Mouse (Mus musculus): ENCODE data around the gene Creg2. TPM values are rescaled to one million over a fixed set of nuclear protein-coding genes. Genes with fewer than 3 reads are reported as not detected.

Creg2 gene
- polyA plus RNA-seq, 1 experiment from 2014 or later, result 0.05 TPM

DNA sequence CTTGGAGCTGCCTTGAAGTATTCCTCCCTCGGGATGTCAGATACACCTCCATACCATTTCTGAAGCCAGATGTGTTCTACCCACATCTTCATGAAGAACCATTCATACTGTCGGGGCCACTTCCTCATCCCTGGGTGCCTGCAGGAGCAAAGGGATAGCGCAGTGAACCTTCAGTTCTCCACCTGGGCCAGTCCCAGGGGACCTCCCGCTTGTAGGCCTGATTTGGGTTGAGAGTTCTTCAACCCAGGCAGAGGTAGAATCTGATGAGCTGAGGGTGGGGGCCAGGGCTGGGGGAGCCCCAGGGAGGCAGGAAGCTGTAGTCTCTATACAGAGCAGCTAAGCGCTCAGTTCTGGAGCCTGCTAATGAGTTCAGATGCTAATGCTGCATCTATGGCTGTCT, 28.2 kb downstream of the Creg2 start:
- no peak overlapping the region for H3K9ac ChIP-seq (ENCODE audit: low read length)
- no peaks in the 10 kb centered on the region for H3K27me3 ChIP-seq (ENCODE audit: control insufficient read depth, insufficient read depth, low read length)
- H3K4me1 ChIP-seq (ENCODE audit: control insufficient read depth, insufficient read depth, low read length), result no peaks in the 10 kb centered on the region
- no peak overlapping the region for H3K4me2 ChIP-seq (ENCODE audit: low read depth, low read length)
- WGBS, result 87% methylated on average over 5 of the region's 5 CpGs
- no peaks in the 10 kb centered on the region for H3K9me3 ChIP-seq (replicated peaks; ENCODE audit: control insufficient read depth, low read length)
- no peaks in the 10 kb centered on the region for H3K36me3 ChIP-seq (ENCODE audit: control insufficient read depth, insufficient read depth)
- no peak overlapping the region for H3K27ac ChIP-seq (ENCODE audit: low read length)
- ATAC-seq (replicated peaks; ENCODE audit: extremely low read depth, insufficient read depth, low FRiP score), result no peak
- no peak overlapping the region for H3K4me3 ChIP-seq (ENCODE audit: low read length)

DNA sequence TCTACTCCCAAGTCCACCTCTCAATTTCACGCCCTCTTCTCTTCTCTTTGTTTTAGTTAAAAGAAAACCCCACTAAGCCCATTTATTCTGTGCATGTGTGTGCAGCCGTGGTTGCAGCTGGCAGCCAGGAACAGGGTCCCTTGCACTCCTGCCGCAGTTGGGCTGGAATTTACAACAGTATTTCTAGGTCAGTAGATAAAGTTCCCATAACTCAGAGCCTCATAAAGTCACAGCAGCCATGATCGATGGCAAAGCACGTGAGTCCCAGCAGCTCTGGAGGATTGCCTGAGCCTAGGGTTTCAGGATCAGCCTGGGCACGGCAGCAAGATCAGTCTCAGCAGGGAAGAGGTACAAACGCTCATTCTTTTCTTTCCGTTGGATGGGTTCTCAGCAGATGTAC, 32.8 kb downstream of the Creg2 start:
- no peak for ATAC-seq (replicated peaks; ENCODE audit: extremely low read depth, insufficient read depth, low FRiP score)
- Histone ChIP-seq H3K9me3 (replicated peaks; ENCODE audit: control insufficient read depth, low read length) (no peaks in the 10 kb centered on the region), H3K4me3 (ENCODE audit: low read length) (no peak overlapping the region), H3K9ac (ENCODE audit: low read length) (no peak overlapping the region), H3K36me3 (ENCODE audit: control insufficient read depth, insufficient read depth) (no peaks in the 10 kb centered on the region), H3K4me2 (ENCODE audit: low read depth, low read length) (no peak overlapping the region), H3K27ac (ENCODE audit: low read length) (no peak overlapping the region), H3K27me3 (ENCODE audit: control insufficient read depth, insufficient read depth, low read length) (no peaks in the 10 kb centered on the region), H3K4me1 (ENCODE audit: control insufficient read depth, insufficient read depth, low read length) (peaks cover 5% of the 10 kb centered on the region)
- WGBS, result 42% methylated on average over 8 of the region's 8 CpGs

DNA sequence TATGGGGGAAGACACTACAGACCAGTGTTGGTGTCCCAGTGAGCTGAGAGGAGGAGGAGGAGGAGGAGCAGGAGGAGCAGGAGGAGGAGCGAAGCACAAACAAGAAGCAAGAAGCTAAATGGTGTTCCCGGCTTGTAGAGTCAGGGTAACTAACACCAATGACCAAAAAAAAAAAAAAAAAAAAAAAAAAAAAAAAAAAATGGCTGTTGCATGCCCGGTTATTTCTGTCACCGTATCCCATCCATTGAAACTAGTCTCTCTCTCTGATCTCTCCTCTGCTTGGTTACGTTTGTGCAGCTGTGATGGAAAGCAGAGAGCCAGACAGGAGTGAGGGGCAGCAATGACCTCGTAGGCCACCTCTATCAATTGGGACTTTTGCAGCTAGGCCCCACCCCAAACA, 35.7 kb downstream of the Creg2 start:
- Histone ChIP-seq H3K9me3 (replicated peaks; ENCODE audit: control insufficient read depth, low read length) (no peaks in the 10 kb centered on the region), H3K9ac (ENCODE audit: low read length) (no peak overlapping the region), H3K4me3 (ENCODE audit: low read length) (no peak overlapping the region), H3K4me1 (ENCODE audit: control insufficient read depth, insufficient read depth, low read length) (peaks cover 5% of the 10 kb centered on the region), H3K36me3 (ENCODE audit: control insufficient read depth, insufficient read depth) (no peaks in the 10 kb centered on the region), H3K4me2 (ENCODE audit: low read depth, low read length) (no peak overlapping the region), H3K27me3 (ENCODE audit: control insufficient read depth, insufficient read depth, low read length) (no peaks in the 10 kb centered on the region), H3K27ac (ENCODE audit: low read length) (no peak overlapping the region)
- 57% methylated on average over 6 of the region's 6 CpGs for WGBS
- ATAC-seq (replicated peaks; ENCODE audit: extremely low read depth, insufficient read depth, low FRiP score), result no peak

DNA sequence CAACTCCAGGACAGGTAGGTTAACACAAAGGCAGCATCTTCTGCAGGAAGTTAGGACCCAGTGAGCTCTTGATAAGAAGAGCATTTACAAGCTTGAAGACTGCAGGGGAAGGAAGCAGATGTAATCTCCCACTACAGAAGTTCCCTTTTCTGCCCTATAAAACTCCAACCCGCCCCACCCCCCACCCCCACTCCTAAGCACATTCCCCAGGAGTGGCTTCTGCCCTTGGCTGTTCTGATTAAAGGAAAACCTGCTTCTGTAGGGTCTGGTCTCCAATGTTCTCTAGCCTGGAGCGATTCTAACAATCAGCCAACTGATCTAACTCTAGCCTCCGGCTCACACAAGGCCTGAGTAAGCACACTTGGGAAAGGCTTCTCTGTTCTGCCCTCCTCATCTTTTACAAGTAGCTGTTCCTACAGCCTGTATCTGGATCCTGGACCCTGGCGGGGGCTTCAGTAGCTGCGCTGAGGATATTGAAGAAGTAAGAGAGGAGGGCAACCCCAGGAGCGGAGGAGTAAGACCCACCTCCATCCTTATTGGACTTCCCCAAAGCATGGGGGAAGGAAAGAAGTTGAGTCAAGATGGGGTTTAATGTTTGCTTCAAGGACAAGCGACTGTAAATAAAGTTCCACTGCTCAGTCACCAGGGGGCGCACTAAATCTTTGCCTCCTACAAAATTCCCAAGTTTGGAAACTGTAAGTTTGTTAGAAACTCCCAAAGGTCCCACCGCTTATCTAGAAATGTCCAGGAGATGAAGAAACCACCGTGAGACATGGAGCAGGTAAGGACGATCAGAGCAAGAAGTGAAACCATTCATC, 36.6 kb downstream of the Creg2 start:
- Histone ChIP-seq H3K9ac (ENCODE audit: low read length) (0 out of 2 replicates have a peak overlapping the region, but pooled peaks have one; percentile 26), H3K4me2 (ENCODE audit: low read depth, low read length) (peak overlapping the region; percentile 50), H3K36me3 (ENCODE audit: control insufficient read depth, insufficient read depth) (no peaks in the 10 kb centered on the region), H3K4me3 (ENCODE audit: low read length) (peak overlapping the region; percentile 24), H3K27me3 (ENCODE audit: control insufficient read depth, insufficient read depth, low read length) (no peaks in the 10 kb centered on the region), H3K9me3 (replicated peaks; ENCODE audit: control insufficient read depth, low read length) (no peaks in the 10 kb centered on the region), H3K4me1 (ENCODE audit: control insufficient read depth, insufficient read depth, low read length) (peaks cover 5% of the 10 kb centered on the region), H3K27ac (ENCODE audit: low read length) (no peak overlapping the region)
- WGBS, result 15% methylated on average over 11 of the region's 11 CpGs
- no peak; the same call in 1 of the 2 replicates for ATAC-seq (replicated peaks; ENCODE audit: extremely low read depth, insufficient read depth, low FRiP score)

DNA sequence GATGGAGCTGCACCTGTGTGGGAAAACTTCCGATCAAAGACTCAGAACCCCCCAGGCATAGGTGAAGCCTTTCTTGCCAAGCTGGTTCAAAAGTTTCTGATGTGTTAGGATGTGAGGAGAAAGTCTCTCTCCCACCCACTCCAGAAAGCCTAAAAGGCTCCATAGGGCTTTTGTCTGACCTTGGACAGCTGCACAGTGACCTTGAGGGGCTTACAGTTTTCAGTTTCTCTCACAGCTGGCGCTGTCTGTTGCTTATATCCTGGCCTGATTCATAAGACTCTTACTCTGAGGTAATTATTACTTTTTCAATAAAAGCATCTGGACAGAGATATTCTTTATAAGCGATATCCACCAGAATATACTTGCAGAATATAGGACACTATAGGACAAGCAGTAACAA, 38.2 kb downstream of the Creg2 start:
- Histone ChIP-seq H3K9ac (ENCODE audit: low read length) (no peak overlapping the region), H3K4me1 (ENCODE audit: control insufficient read depth, insufficient read depth, low read length) (peaks cover 7% of the 10 kb centered on the region), H3K4me2 (ENCODE audit: low read depth, low read length) (no peak overlapping the region), H3K4me3 (ENCODE audit: low read length) (no peak overlapping the region), H3K27ac (ENCODE audit: low read length) (no peak overlapping the region), H3K27me3 (ENCODE audit: control insufficient read depth, insufficient read depth, low read length) (no peaks in the 10 kb centered on the region), H3K9me3 (replicated peaks; ENCODE audit: control insufficient read depth, low read length) (no peaks in the 10 kb centered on the region), H3K36me3 (ENCODE audit: control insufficient read depth, insufficient read depth) (no peaks in the 10 kb centered on the region)
- WGBS, result 87% methylated on average over 3 of the region's 3 CpGs
- ATAC-seq (replicated peaks; ENCODE audit: extremely low read depth, insufficient read depth, low FRiP score), result no peak

DNA sequence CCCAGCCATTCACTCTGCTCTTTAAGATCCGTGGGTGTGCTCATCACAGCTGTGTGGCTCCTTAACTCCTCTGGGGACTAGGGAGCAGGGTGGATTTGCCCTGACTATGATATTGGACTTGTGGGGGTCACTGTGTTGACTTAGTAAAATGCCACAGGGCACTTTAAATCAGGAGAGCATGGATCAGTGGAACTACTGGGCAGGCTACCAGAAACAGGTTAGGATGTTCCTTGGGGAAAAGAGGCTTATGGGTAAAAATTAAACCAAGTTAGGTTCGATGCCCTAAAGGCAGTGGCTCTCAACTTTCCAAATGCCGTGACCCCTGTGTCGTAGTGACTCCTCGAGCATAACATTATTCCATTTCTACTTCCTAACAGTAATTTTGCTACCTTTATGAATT, 38.8 kb downstream of the Creg2 start:
- no peaks in the 10 kb centered on the region for H3K27me3 ChIP-seq (ENCODE audit: control insufficient read depth, insufficient read depth, low read length)
- 79% methylated on average over 5 of the region's 5 CpGs for WGBS
- ATAC-seq (replicated peaks; ENCODE audit: extremely low read depth, insufficient read depth, low FRiP score), result no peak
- H3K4me3 ChIP-seq (ENCODE audit: low read length), result no peak overlapping the region
- no peak overlapping the region for H3K9ac ChIP-seq (ENCODE audit: low read length)
- H3K27ac ChIP-seq (ENCODE audit: low read length), result no peak overlapping the region
- H3K4me1 ChIP-seq (ENCODE audit: control insufficient read depth, insufficient read depth, low read length), result peaks cover 7% of the 10 kb centered on the region
- H3K4me2 ChIP-seq (ENCODE audit: low read depth, low read length), result no peak overlapping the region
- H3K36me3 ChIP-seq (ENCODE audit: control insufficient read depth, insufficient read depth), result no peaks in the 10 kb centered on the region
- no peaks in the 10 kb centered on the region for H3K9me3 ChIP-seq (replicated peaks; ENCODE audit: control insufficient read depth, low read length)

DNA sequence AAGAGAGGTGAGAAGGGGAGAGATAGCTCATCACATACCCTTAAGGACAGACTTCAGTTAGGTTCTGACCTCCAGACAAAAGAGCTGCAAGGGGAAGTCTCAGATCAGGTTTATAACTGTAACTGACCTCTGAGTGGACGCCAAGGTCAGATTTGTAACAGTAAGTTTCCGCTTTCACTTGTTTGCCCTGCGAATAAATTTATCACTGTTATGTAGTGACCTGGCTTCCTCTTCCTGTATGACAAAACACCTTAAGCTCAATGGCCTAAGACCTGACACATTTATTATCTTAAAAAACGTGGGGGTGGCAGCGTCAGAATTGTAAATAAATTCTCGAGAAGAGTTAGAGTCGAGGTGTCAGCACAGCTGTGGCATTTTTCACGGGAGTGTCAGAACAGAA, 42.7 kb downstream of the Creg2 start:
- no peak overlapping the region for H3K27ac ChIP-seq (ENCODE audit: low read length)
- no peak overlapping the region for H3K4me2 ChIP-seq (ENCODE audit: low read depth, low read length)
- H3K9me3 ChIP-seq (replicated peaks; ENCODE audit: control insufficient read depth, low read length), result no peaks in the 10 kb centered on the region
- no peak for ATAC-seq (replicated peaks; ENCODE audit: extremely low read depth, insufficient read depth, low FRiP score)
- no peak overlapping the region for H3K9ac ChIP-seq (ENCODE audit: low read length)
- H3K4me1 ChIP-seq (ENCODE audit: control insufficient read depth, insufficient read depth, low read length), result peaks cover 5% of the 10 kb centered on the region; the same call in 1 of the 2 replicates
- no peak overlapping the region for H3K4me3 ChIP-seq (ENCODE audit: low read length)
- 38% methylated on average over 8 of the region's 8 CpGs for WGBS
- H3K27me3 ChIP-seq (ENCODE audit: control insufficient read depth, insufficient read depth, low read length), result no peaks in the 10 kb centered on the region
- no peaks in the 10 kb centered on the region for H3K36me3 ChIP-seq (ENCODE audit: control insufficient read depth, insufficient read depth)

DNA sequence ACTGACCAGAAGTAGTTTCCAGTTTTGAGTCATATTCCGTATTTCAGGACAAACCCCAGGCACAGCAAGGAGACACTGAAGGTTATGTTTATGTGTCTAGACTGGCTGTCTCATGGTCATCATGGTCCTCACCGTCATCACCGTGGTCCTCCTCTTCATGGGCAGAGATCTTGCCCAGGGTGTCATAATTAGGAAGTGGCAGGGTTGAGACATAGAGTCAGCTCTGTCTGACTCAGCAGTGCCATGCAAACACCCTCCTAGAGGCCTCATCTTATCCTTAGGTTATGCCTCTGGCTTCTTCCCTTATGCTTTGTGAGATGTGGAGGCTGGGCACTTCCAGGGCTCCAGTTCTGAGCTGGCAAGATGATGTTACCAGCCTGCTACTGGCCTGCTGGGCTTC, 48.8 kb downstream of the Creg2 start:
- Histone ChIP-seq H3K4me1 (ENCODE audit: control insufficient read depth, insufficient read depth, low read length) (peaks cover 6% of the 10 kb centered on the region), H3K9ac (ENCODE audit: low read length) (no peak overlapping the region), H3K4me2 (ENCODE audit: low read depth, low read length) (no peak overlapping the region), H3K4me3 (ENCODE audit: low read length) (no peak overlapping the region), H3K36me3 (ENCODE audit: control insufficient read depth, insufficient read depth) (no peaks in the 10 kb centered on the region), H3K9me3 (replicated peaks; ENCODE audit: control insufficient read depth, low read length) (peaks cover 7% of the 10 kb centered on the region; the same call in 1 of the 2 replicates), H3K27ac (ENCODE audit: low read length) (no peak overlapping the region), H3K27me3 (ENCODE audit: control insufficient read depth, insufficient read depth, low read length) (no peaks in the 10 kb centered on the region)
- ATAC-seq (replicated peaks; ENCODE audit: extremely low read depth, insufficient read depth, low FRiP score), result no peak
- 91% methylated on average over 3 of the region's 3 CpGs for WGBS

DNA sequence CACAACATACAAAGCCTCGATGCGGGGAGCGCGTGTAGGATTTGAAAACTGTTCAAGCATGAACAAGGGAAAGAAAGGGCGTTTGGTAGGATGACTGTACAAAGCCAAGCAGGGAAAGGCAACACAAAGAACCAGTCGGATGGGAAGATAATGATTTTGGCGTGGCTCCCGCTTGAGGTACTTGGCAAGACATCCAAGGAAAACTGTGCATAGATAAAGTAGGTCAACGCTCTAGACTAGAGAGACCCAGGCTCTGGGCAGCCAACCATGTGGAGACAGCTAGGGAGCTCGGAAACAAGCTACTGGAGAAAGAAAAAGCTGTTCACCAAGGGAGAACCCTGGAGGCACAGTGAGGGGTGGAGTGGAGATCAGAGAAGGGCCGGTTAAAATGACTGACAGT, 52.5 kb downstream of the Creg2 start:
- Histone ChIP-seq H3K9me3 (replicated peaks; ENCODE audit: control insufficient read depth, low read length) (peaks cover 7% of the 10 kb centered on the region; the same call in 1 of the 2 replicates), H3K27me3 (ENCODE audit: control insufficient read depth, insufficient read depth, low read length) (no peaks in the 10 kb centered on the region), H3K4me1 (ENCODE audit: control insufficient read depth, insufficient read depth, low read length) (peaks cover 3% of the 10 kb centered on the region; the same call in 1 of the 2 replicates), H3K4me3 (ENCODE audit: low read length) (no peak overlapping the region), H3K27ac (ENCODE audit: low read length) (no peak overlapping the region), H3K36me3 (ENCODE audit: control insufficient read depth, insufficient read depth) (no peaks in the 10 kb centered on the region), H3K4me2 (ENCODE audit: low read depth, low read length) (no peak overlapping the region), H3K9ac (ENCODE audit: low read length) (no peak overlapping the region)
- no peak for ATAC-seq (replicated peaks; ENCODE audit: extremely low read depth, insufficient read depth, low FRiP score)
- 60% methylated on average over 11 of the region's 11 CpGs for WGBS
